Comparison of ENCODE assay signal across 17 mouse cellular contexts in the genomic region with DNA sequence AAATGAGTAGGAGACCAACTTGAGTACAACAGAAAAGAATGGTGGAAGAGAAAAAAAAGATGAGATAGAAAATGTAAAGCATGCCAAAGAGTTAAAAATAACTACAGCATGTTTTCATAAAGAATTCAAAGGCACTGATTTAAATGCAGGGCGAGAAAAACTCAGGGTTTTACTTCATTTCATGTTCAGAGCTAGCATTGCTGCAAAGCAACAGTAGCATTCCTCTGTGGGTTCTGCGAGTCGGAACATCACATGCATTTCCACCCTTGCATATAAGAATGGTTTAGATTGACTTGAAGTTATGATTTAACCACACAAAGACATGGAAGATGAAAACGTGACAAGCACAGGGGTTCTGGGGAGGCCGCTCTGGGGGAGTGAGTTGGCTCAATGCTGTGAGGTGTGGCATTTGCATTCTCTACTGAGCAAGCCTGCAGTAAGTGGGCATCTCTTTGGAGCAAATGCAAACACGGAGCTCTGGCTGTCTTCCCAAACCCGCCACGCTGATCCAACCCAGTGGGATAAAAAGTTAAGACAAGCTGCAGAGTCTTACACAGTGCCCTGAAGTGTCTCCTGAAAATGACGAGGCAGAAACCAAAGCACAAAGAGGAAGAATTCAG.
A peak's percentile ranks its signal among the peaks of the same experiment; 100 is the strongest.
DNase-seq lines count a peak whose midpoint lies in the region; ATAC-seq lines count a peak whose summit lies in the region.
"Had no signal": no experiment of that assay in that cellular context is flagged by ENCODE, and none has a peak within 500 bp of the region (broad histone marks: within the 10 kb centered on the region; RNA-seq: fewer than 3 reads in every experiment).

No protein-coding gene starts in this region.

- DNase-seq in embryonic facial prominence, embryonic 10.5 days (ENCODE audit: low spot score): no peak
- peak; percentile 79 for DNase-seq in brain, adult 2 months (ENCODE audit: low read depth, low spot score)
- DNase-seq in left cerebral cortex, adult 11 months (ENCODE audit: low spot score): peak; percentile 25
- peak; percentile 63 to 72 for DNase-seq in right cerebral cortex, postnatal 10 days (ENCODE audit: low spot score in 2 of 2)
- no peak for DNase-seq in urinary bladder, postnatal 10 days (ENCODE audit: low spot score)
- DNase-seq in cerebellum, adult 9-10 months: no peak
- DNase-seq in thymus, adult 18-20 months: no peak
- DNase-seq: adrenal gland, adult 8-10 months; kidney, adult 11 months; kidney, postnatal 36 days; lung, adult 2 months; thymus, postnatal 14 days had no signal

- no peak for ATAC-seq in embryonic facial prominence, embryonic 13.5 days (ENCODE audit: insufficient number of reproducible peaks, insufficient read depth, low FRiP score, low TSS enrichment, low read depth)

- no peaks in the 10 kb centered on the region for H3K9me3 ChIP-seq in embryonic facial prominence, embryonic 13.5 days
- no peaks in the 10 kb centered on the region for H3K9me3 ChIP-seq in embryonic facial prominence, embryonic 10.5 days
- H3K9me3 ChIP-seq: heart, embryonic 15.5 days; hindbrain, embryonic 12.5 days; limb, embryonic 15.5 days; neural tube, embryonic 15.5 days had no signal

- no peaks in the 10 kb centered on the region for H3K36me3 ChIP-seq in embryonic facial prominence, embryonic 13.5 days
- no peaks in the 10 kb centered on the region for H3K36me3 ChIP-seq in embryonic facial prominence, embryonic 10.5 days (replicated peaks)
- H3K36me3 ChIP-seq: heart, embryonic 15.5 days; hindbrain, embryonic 12.5 days; limb, embryonic 15.5 days; neural tube, embryonic 15.5 days had no signal

- H3K4me2 ChIP-seq in embryonic facial prominence, embryonic 13.5 days: peak overlapping the region; percentile 33; the same call in 1 of the 2 replicates
- H3K4me2 ChIP-seq: heart, embryonic 15.5 days; hindbrain, embryonic 12.5 days; limb, embryonic 15.5 days; neural tube, embryonic 15.5 days had no signal

- WGBS in embryonic facial prominence, embryonic 13.5 days: 38% methylated on average over 9 of the region's 9 CpGs
- 72% methylated on average over 9 of the region's 9 CpGs for WGBS in embryonic facial prominence, embryonic 10.5 days

- H3K27ac ChIP-seq in embryonic facial prominence, embryonic 13.5 days: peak overlapping the region; percentile 16; the same call in 1 of the 2 replicates
- no peak overlapping the region for H3K27ac ChIP-seq in embryonic facial prominence, embryonic 10.5 days (replicated peaks)
- H3K27ac ChIP-seq: heart, embryonic 15.5 days; hindbrain, embryonic 12.5 days; limb, embryonic 15.5 days; neural tube, embryonic 15.5 days had no signal

- no peak overlapping the region for H3K9ac ChIP-seq in embryonic facial prominence, embryonic 13.5 days
- H3K9ac ChIP-seq: heart, embryonic 15.5 days; hindbrain, embryonic 12.5 days; limb, embryonic 15.5 days; neural tube, embryonic 15.5 days had no signal

- no peak overlapping the region for H3K4me3 ChIP-seq in embryonic facial prominence, embryonic 13.5 days
- no peak overlapping the region for H3K4me3 ChIP-seq in embryonic facial prominence, embryonic 10.5 days
- H3K4me3 ChIP-seq: heart, embryonic 15.5 days; hindbrain, embryonic 12.5 days; limb, embryonic 15.5 days; neural tube, embryonic 15.5 days had no signal

- H3K4me1 ChIP-seq in embryonic facial prominence, embryonic 13.5 days: peaks cover 8% of the 10 kb centered on the region
- H3K4me1 ChIP-seq in embryonic facial prominence, embryonic 10.5 days: no peaks in the 10 kb centered on the region
- H3K4me1 ChIP-seq: heart, embryonic 15.5 days; hindbrain, embryonic 12.5 days; limb, embryonic 15.5 days; neural tube, embryonic 15.5 days had no signal

- no peaks in the 10 kb centered on the region for H3K27me3 ChIP-seq in embryonic facial prominence, embryonic 13.5 days
- H3K27me3 ChIP-seq in embryonic facial prominence, embryonic 10.5 days (replicated peaks; ENCODE audit: low read depth, poor library complexity, severe bottlenecking): no peaks in the 10 kb centered on the region
- H3K27me3 ChIP-seq: heart, embryonic 15.5 days; hindbrain, embryonic 12.5 days; limb, embryonic 15.5 days; neural tube, embryonic 15.5 days had no signal

Comparison
In these comparisons a context has a peak if more than half of its experiments do, and no peak if none do; other contexts are left out.
1. DNase-seq: peak in brain, adult 2 months (single experiment), left cerebral cortex, adult 11 months (single experiment) and right cerebral cortex, postnatal 10 days (2 of 2); none in embryonic facial prominence, embryonic 10.5 days (single experiment), urinary bladder, postnatal 10 days (single experiment), cerebellum, adult 9-10 months (single experiment) and thymus, adult 18-20 months (0 of 2).